Mouse (Mus musculus): Measurements from ENCODE around the gene Cpsf4. TPM values are rescaled to one million over a fixed set of nuclear protein-coding genes. Genes with fewer than 3 reads are reported as not detected.
"Not testable (repeated sequence)": the region's sequence is repeated elsewhere in the genome, so short reads cannot be mapped to it uniquely, and the experiment has no call there.

Cpsf4 gene
- total RNA-seq, 2 experiments from 2014 or later: 20.2 to 22.7 TPM

DNA sequence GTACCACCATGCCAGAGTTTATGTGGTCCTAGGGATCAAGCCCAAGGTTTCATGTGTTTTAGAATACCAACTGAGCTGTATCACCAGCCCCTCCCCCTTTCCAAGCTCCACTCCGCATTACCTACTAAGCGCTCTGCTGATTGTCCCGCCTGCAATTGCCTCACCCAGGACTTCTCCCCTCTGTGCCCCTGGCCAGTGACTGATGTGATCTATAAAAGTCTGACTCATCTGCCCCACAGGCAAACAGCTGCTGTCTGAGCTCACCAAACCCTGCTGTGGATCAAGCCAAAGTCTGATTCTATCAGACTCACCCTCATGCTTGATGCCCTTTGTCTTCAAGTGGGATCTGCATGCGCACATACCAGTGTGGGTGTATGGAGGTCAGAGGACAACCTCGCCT is 55.8 kb downstream of the Cpsf4 start:
- DNase-seq: peak; percentile 39

DNA sequence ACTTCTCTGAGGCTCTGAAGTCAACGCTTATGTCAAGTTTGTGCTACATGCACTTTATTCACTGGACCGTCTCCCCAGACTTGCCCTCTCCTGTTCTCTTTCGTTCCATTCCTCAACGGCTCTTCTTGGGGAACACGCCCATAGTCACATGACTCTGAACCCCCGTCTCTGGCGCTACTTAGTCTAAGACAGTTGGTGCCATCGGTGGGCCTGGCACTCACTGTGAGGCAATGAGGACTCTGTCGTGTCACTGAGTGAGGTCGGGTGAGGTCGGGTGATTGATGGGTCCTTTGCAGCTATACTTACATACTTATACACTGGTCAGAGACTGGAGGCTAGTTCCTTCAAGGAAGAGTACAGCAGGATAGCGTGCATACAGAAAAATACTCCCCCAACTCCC is 56.4 kb downstream of the Cpsf4 start:
- no peak for DNase-seq

DNA sequence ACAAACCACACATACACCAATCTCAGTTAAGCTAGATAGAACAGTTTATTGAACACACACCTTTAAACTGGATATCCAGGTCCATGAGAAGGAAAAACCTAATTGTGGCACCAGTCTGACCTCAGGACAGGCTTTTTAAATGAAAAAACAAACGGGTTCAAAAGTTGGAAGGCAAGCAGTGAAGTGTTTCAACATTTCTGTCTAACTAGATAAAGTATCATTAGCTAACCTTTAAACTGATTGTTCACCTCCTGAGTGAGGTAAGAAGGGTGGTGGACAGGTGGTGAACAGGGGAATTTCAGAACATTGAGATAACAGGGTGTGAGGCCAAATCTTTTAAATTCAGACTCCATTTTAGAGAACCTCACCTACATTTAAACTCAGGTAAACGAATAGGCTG is 59.4 kb downstream of the Cpsf4 start:
- DNase-seq: no peak

DNA sequence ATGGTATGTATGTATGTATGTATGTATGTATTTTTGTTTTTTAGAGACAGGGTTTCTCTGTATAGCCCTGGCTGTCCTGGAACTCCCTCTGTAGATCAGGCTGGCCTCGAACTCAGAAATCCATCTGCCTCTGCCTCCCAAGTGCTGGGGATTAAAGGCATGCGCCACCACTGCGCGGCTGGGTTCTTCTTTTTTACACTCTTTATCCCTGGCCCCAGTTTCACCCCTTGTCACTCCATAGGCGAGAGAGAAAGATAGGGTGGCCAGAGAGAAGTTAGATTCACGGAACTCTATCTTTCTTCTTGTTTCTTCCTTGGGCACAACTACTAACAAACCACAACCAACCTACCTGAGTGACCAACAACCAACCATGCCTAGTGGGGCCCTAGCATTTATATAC is 62.3 kb downstream of the Cpsf4 start:
- not testable (repeated sequence) for DNase-seq

DNA sequence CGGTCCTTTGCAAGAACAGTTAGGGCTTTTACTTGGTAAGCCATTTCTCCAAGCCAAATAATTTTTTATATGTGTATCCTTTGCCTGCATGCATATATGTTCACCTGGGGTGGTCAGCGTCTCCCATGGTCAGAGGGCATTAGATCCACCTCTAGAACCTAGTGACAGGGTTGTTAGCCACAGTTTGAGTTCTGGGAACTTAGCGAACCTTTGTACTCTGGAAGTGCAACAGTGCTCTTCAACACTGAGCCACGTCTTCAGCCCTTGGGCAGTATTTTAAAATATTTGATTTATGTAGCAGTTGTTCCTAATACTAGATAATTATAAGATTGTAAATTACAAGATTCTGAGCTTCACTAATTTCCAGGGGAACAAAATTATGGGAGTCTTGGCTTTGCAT is 63.6 kb downstream of the Cpsf4 start:
- no peak for DNase-seq

DNA sequence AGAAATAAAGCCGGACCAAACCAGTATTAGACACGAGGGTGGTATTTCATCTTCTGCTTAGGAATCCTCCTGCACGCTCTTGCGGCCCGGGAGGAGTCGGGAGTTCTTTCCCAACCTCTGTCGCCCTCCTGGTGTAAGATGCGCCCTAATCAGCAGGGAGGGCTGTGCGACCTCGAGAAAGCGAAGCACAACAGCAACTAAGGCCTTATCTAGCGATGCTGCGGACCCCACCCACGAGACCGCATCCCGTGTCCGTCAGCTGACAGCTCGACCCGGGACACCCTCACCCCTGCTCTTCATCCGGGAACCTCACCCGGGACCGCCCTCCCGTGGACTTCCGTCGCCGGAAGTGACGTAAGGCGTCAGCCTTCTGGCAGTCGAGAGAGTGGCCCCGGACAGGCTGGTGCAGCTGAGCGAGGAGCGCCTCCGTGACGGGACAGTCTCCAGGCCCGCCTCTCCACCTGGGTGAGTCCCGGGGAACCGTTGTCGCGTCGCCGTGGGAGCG is 64.4 kb downstream of the Cpsf4 start, which contains the start of gene Zfp655:
TSS of gene Zfp655 (plus strand) at position 349 of the 505 bp plus-strand sequence.
- DNase-seq: peak; percentile 98

Other genes with a start within 250 kb of the Cpsf4 start
- gene Smurf1, start 201.4 kb upstream of the Cpsf4 start, total RNA-seq (2021): 10 to 100 TPM; 20.6 to 23.4 TPM
- not detected for gene Gm4871, start 134.5 kb upstream of the Cpsf4 start, total RNA-seq (2021)
- not detected for gene 1700018F24Rik, start 124.2 kb upstream of the Cpsf4 start, total RNA-seq (2021)
- gene Arpc1a, start 83.4 kb upstream of the Cpsf4 start, total RNA-seq (2021): 100 to 1,000 TPM; 102 to 106 TPM
- gene Kpna7, start 83.2 kb upstream of the Cpsf4 start, total RNA-seq (2021): not detected
- gene Arpc1b, start 53.0 kb upstream of the Cpsf4 start, total RNA-seq (2021): 100 to 1,000 TPM; 212 to 226 TPM
- 10 to 100 TPM; 74.5 to 80.9 TPM for gene Pdap1, start 27.0 kb upstream of the Cpsf4 start, total RNA-seq (2021)
- gene Bud31, start 26.9 kb upstream of the Cpsf4 start, total RNA-seq (2021): 100 to 1,000 TPM in 1 of 2 experiments, 10 to 100 TPM in 1; 97.3 to 102 TPM
- gene Ptcd1, start 105 bp upstream of the Cpsf4 start, total RNA-seq (2021): 10 to 100 TPM; 21.7 to 29.0 TPM
- gene Atp5j2, start 24.8 kb downstream of the Cpsf4 start, total RNA-seq (2021): 100 to 1,000 TPM; 810 to 842 TPM
- 1 to 10 TPM; 7.1 to 9.8 TPM for gene Zkscan14, start 34.7 kb downstream of the Cpsf4 start, total RNA-seq (2021)
- gene Zkscan5, start 37.3 kb downstream of the Cpsf4 start, total RNA-seq (2021): 10 to 100 TPM; 12.2 to 12.3 TPM
- 10 to 100 TPM; 41.1 to 48.9 TPM for gene Zfp655, start 64.5 kb downstream of the Cpsf4 start, total RNA-seq (2021)
- 10 to 100 TPM; 15.3 to 20.4 TPM for gene Zscan25, start 113.3 kb downstream of the Cpsf4 start, total RNA-seq (2021)
- gene Cyp3a57, start 178.1 kb downstream of the Cpsf4 start, total RNA-seq (2021): under 1 TPM in 1 of 2 experiments, not detected in 1; 0.12 TPM

All from adrenal gland, postnatal 10 days (tissue).